Mouse (Mus musculus) spleen, adult 2 months (tissue): ENCODE measurements around the gene 3110021N24Rik. TPM values are rescaled to one million over a fixed set of nuclear protein-coding genes. Genes with fewer than 3 reads are reported as not detected.

Experiments used
- DNase-seq, 2 experiments: peaks; one replicate each; pipeline versions ENCODE4 v3.0.0 to v3.0.0-alpha.2; 2012 to 2021; ENCODE audit warnings: low spot score in 2 of 2, low read depth in 1 of 2
- H3K27ac ChIP-seq: fragments of 200-500 bp; 2 replicates; pipeline ENCODE4 v1.5.1; 2012; ENCODE audit warnings: low read length, inconsistent platforms; ENCODE audit not compliant: insufficient read depth
- H3K27me3 ChIP-seq: fragments of 200-500 bp; 2 replicates; pipeline ENCODE4 v1.6.1; 2012; ENCODE audit warnings: mild to moderate bottlenecking, moderate library complexity, low read length, inconsistent platforms; ENCODE audit not compliant: control insufficient read depth, insufficient read depth
- H3K36me3 ChIP-seq: fragments of 200-500 bp; 2 replicates; pipeline ENCODE4 v1.6.1; 2012; ENCODE audit warnings: mild to moderate bottlenecking, low read length, inconsistent platforms; ENCODE audit not compliant: control insufficient read depth, insufficient read depth
- H3K4me1 ChIP-seq: fragments of 200-500 bp; 2 replicates; pipeline ENCODE4 v1.6.1; 2011; ENCODE audit warnings: inconsistent platforms; ENCODE audit not compliant: control insufficient read depth, insufficient read depth, insufficient read length
- H3K4me3 ChIP-seq: fragments of 200-500 bp; 2 replicates; pipeline ENCODE4 v1.5.1; 2011; ENCODE audit warnings: mild to moderate bottlenecking, inconsistent platforms; ENCODE audit not compliant: insufficient read depth, insufficient read length; ENCODE audit errors: extremely low read depth
- CTCF ChIP-seq: fragments of 200-500 bp; IDR thresholded peaks from 2 replicates; pipeline ENCODE4 v1.5.1; 2011; ENCODE audit warnings: mild to moderate bottlenecking, inconsistent platforms; ENCODE audit not compliant: insufficient read depth, insufficient read length, insufficient replicate concordance; ENCODE audit errors: extremely low read depth
- POLR2A ChIP-seq: fragments of 200-500 bp; IDR thresholded peaks from 2 replicates; pipeline ENCODE4 v1.6.1; 2011; ENCODE audit warnings: low read depth, low read length, inconsistent platforms
- WGBS: fragments of 180-500 bp; shearing (Covaris S2); methylation state at CpG from one replicate; pipeline ENCODE4 v1.1.7; 2018; 5-methylcytosine and 5-hydroxymethylcytosine counted together
- polyA plus RNA-seq: library from polyadenylated mRNA; depleted of rRNA; stranded (reverse); fragments of >200 nt; gene quantifications from 2 replicates; pipeline ENCODE4 v1.2.3, GENCODE M21; 2012

Gene 3110021N24Rik
- polyA plus RNA-seq, 1 experiment: not detected

- Histone ChIP-seq H3K27ac (no peak overlapping the region), H3K4me1 (no peaks in the 10 kb centered on the region), H3K4me3 (no peak overlapping the region), H3K27me3 (no peaks in the 10 kb centered on the region), H3K36me3 (no peaks in the 10 kb centered on the region)
- DNase-seq: no peak
- 62% methylated on average over 3 of the region's 3 CpGs for WGBS
- no peak for TF ChIP-seq CTCF
- TF ChIP-seq POLR2A: no peak
These were observed 1.9 kb downstream of the 3110021N24Rik start for GRCm38 (mm10) chr4:108721245-108721784.

- Histone ChIP-seq H3K4me3 (no peak overlapping the region), H3K36me3 (no peaks in the 10 kb centered on the region), H3K27me3 (no peaks in the 10 kb centered on the region), H3K27ac (no peak overlapping the region), H3K4me1 (no peaks in the 10 kb centered on the region)
- TF ChIP-seq CTCF (no peak), POLR2A (no peak)
- WGBS: 83% methylated on average over 2 of the region's 2 CpGs
- no peak for DNase-seq
These were observed 4.7 kb downstream of the 3110021N24Rik start for GRCm38 (mm10) chr4:108724102-108724501.

GRCm38 (mm10) chr4:108730450-108730849, 11.0 kb downstream of the 3110021N24Rik start:
- no peaks in the 10 kb centered on the region for H3K36me3 ChIP-seq
- 73% methylated on average over 1 of the region's 1 CpGs for WGBS
- no peaks in the 10 kb centered on the region for H3K4me1 ChIP-seq
- no peak overlapping the region for H3K4me3 ChIP-seq
- TF ChIP-seq CTCF (no peak), POLR2A (no peak)
- no peak for DNase-seq
- no peaks in the 10 kb centered on the region for H3K27me3 ChIP-seq
- no peak overlapping the region for H3K27ac ChIP-seq

GRCm38 (mm10) chr4:108731582-108731981, 12.1 kb downstream of the 3110021N24Rik start:
- Histone ChIP-seq H3K36me3 (no peaks in the 10 kb centered on the region), H3K4me3 (no peak overlapping the region), H3K4me1 (no peaks in the 10 kb centered on the region), H3K27me3 (no peaks in the 10 kb centered on the region), H3K27ac (no peak overlapping the region)
- TF ChIP-seq CTCF: no peak
- TF ChIP-seq POLR2A: no peak
- WGBS: 89% methylated on average over 3 of the region's 3 CpGs
- no peak for DNase-seq

GRCm38 (mm10) chr4:108746160-108746873, 26.9 kb downstream of the 3110021N24Rik start:
- Histone ChIP-seq H3K4me3 (no peak overlapping the region), H3K27me3 (no peaks in the 10 kb centered on the region), H3K4me1 (no peaks in the 10 kb centered on the region), H3K27ac (no peak overlapping the region), H3K36me3 (no peaks in the 10 kb centered on the region)
- WGBS: 81% methylated on average over 3 of the region's 3 CpGs
- TF ChIP-seq CTCF: no peak
- no peak for TF ChIP-seq POLR2A
- no peak for DNase-seq

- Histone ChIP-seq H3K4me3 (no peak overlapping the region), H3K27ac (no peak overlapping the region), H3K27me3 (no peaks in the 10 kb centered on the region), H3K36me3 (no peaks in the 10 kb centered on the region), H3K4me1 (no peaks in the 10 kb centered on the region)
- 93% methylated on average over 3 of the region's 3 CpGs for WGBS
- TF ChIP-seq POLR2A (no peak), CTCF (no peak)
- no peak for DNase-seq
These were observed 40.1 kb downstream of the 3110021N24Rik start for GRCm38 (mm10) chr4:108759583-108759982.

- no peak for TF ChIP-seq CTCF
- TF ChIP-seq POLR2A: no peak
- Histone ChIP-seq H3K27ac (no peak overlapping the region), H3K4me3 (no peak overlapping the region), H3K36me3 (no peaks in the 10 kb centered on the region), H3K4me1 (no peaks in the 10 kb centered on the region), H3K27me3 (no peaks in the 10 kb centered on the region)
- DNase-seq: no peak
These were observed 49.1 kb downstream of the 3110021N24Rik start for GRCm38 (mm10) chr4:108768527-108768926.
